Mouse (Mus musculus): ENCODE results near the gene Bicdl1.

GRCm38 (mm10) chr5:115720761-115721160 is 10.7 kb downstream of the Bicdl1 start:
- no peak for TF ChIP-seq CTCF (IDR thresholded peaks at IDR 0.05; ENCODE audit: borderline replicate concordance, insufficient read depth, low read length)
- no peak for TF ChIP-seq POLR2A (IDR thresholded peaks at IDR 0.05; ENCODE audit: low read depth, low read length)

All from embryonic fibroblast, embryonic 13.5 days (primary cell).